Mouse (Mus musculus): ENCODE measurements around the gene Zc3h12a. TPM values are rescaled to one million over a fixed set of nuclear protein-coding genes. Genes with fewer than 3 reads are reported as not detected.

Gene Zc3h12a
- total RNA-seq, 2 experiments from 2014 or later: 1.2 to 1.3 TPM

DNA sequence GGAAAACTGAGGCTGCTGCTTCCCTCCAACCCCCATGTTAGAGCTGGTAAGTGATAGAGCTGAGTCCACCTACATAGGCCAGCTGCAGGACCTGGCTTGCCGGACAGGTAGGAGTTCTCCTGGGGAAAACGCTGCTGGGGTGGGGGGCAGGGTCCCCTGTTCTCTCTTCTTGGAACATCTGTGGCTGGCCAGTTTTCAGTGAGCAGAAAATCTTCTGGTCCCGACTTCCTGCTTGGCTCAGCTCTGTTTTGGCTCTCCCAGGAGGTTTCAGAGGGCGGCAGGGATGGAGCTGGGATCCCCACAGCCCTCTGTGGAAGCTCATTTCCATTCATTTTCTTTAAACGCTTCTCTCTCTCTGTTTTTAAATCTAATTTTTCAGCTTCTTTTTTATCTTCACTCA, 21.8 kb upstream of the Zc3h12a start:
- no peak for ATAC-seq (replicated peaks; ENCODE audit: low FRiP score, poor library complexity, severe bottlenecking)

DNA sequence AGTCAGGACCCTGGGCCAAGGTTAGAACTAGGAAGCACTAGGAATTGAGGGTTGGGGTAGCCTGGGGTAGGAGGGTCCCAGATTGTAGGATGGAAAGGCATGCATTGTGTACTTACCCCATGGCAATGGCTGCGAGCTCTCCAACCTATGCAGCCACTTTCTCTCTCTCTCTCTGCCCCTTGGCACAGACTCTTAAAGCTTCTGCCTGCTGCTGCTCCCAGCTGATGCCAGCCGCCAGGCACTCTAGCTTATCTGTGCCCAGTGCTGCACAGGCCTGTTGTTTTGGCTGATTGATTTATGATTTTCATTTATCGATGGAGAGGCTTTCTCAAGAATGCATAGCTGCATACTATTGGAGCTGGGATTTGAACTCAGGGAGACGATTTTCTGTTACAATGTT, 20.3 kb upstream of the Zc3h12a start:
- no peak for ATAC-seq (replicated peaks; ENCODE audit: low FRiP score, poor library complexity, severe bottlenecking)

DNA sequence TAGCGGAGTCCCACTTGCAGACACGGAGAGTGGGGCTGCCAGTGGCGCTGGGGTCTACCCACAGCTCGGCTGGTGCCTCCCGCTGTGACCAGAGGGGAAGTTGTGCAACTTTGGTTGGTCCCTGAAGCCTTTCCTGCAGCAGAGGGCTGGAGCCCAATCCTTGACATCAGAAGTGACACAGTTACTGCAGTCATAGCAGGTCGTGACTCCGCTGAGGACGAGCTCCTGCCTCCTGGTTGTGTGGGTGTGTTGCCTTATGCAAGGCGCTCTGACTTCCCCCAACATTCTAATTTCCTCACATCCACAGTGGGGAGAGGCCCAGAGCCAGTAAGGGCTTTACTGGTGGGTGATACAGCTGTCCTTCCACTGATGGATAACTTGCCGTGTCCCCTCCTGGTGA, 17.6 kb upstream of the Zc3h12a start:
- peak; percentile 52; the same call in 1 of the 2 replicates for ATAC-seq (replicated peaks; ENCODE audit: low FRiP score, poor library complexity, severe bottlenecking)

DNA sequence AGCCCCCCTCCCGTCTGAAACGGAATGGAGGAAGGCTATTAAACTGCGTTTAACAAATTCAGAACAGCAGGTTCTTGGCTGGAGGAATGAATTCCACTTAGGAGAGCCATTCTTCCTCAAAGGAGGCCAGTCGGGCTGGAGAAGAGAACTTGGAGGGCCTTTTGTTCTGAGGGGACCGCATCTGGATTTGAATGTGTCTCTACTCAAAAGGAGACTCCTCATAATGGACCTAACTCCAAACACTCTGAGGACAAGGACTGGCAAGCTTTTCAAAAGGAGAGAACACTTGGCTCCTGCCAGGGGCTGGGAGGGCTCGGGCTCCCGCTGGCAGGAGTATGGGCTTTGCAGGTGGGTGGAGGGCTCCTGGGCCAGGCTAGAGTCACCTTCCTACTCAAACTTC, 17.0 kb upstream of the Zc3h12a start:
- no peak for ATAC-seq (replicated peaks; ENCODE audit: low FRiP score, poor library complexity, severe bottlenecking)

DNA sequence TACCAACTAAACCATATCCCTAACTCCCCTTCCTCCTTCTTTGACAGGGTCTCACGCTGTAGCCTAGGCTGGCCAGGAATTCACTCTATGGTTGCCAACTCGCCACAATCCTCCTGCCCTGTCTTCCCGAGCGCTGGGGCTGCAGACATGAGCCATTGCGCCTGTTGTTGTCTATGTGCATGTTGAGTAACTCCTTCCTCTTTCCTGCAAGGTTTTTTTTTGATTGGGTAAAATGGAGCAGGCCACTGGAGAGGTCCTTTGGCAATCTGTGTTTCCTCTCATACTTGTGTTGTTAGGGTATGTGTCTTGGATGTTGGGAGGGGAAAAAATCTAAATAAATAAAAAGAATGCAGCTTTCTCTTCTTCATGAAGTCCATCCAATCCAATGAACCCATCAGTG, 16.6 kb upstream of the Zc3h12a start:
- no peak for ATAC-seq (replicated peaks; ENCODE audit: low FRiP score, poor library complexity, severe bottlenecking)

DNA sequence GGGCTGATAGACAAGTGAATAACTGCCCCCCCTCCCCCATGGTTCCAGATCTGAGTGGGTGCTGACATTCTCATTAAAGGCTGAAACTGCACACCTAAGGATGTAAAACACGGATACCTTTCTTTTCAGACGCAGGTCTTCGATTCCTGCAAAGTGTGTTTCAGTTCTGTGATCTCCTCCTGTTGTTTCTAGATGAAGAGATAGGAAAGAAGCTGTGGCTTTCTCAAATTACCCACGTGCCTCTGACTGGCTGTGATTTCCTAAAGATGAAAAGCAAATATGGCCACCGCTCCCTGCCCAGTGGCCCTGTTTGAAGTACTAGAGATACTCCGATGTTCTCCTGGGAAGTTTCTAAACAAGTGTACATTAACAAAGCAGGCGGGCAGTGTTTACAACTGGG, 10.7 kb upstream of the Zc3h12a start:
- no peak for ATAC-seq (replicated peaks; ENCODE audit: low FRiP score, poor library complexity, severe bottlenecking)

DNA sequence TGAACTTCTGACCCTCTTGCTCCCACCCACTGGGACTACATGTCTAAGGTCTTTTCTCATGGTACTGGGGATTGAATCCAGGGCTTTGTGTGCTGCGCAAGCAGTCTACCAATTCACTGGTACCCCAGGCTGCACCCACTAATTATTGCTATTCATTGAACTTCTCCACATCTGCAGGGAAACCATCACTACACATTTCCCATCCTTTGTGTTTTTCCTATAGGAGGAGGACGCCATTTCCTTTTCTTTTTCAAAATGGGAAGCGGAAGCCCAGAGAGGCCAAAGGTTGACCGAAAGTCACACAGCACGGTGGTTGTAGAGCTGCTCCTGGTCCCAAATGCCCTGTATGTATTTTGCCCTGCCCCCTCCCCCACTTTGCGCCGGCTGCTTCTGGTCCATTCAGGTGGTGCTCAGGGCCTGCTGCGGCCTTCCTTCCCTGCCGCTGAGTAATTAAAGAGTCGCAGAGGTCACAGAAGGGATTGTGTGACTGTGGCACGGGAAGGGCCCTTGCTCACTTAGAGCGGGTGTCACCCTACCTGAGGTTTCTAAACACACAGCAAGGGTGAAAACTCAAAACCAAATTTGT, 8.8 kb upstream of the Zc3h12a start:
- no peak for ATAC-seq (replicated peaks; ENCODE audit: low FRiP score, poor library complexity, severe bottlenecking)

DNA sequence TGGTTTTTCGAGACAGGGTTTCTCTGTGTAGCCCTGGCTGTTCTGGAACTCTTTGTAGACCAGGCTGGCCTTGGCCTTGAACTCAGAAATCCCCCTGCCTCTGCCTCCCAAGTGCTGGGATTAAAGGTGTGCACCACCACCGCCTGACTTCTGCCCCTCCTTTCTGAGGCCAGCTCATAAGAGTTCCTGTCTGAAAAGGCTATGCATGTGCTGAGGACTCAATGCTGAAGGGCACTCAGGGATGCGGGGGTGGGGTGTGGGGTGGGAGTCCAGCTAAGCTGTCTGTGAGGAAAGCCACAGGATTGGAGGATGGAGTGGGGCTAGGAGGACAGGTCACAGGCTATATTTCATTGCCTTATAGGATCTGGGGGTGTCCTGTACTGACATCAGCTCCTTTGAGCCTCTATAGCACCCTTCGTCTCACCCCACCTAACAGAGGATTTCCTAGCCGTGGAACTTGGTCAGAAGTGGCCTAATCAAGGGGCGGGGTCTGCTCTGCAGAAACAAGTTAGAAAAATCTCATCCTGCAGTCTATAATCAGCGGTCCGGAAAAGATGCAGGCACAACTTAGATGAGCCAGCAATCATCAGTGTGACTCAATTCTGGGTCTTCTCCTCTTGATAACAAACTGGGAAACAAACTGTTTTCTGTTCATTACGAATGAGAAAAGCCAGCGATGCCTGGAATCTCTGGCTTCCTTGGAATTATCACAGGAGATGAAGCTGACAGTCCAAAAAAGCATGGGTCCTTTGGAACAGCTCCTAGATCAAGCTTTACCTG, 7.6 kb upstream of the Zc3h12a start:
- no peak for ATAC-seq (replicated peaks; ENCODE audit: low FRiP score, poor library complexity, severe bottlenecking)

DNA sequence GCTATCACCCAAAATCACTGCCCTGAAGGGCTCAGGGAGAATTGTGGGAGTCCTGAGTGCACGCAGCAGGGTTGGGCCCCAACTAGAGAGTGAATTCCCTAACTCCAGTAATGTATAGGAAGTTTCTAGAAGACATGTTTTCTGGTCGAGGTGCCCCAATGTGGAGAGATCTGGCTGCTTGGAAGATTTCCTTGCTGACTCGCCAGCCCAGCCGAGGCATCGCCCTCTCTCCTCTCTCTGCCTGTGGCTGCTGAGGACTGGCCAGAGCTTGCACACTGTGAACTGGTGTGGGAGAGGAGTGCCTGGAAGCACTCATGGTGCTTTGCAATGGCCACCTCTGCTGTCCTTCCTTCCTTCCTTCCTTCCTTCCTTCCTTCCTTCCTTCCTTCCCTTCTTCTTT, 7.0 kb upstream of the Zc3h12a start:
- ATAC-seq (replicated peaks; ENCODE audit: low FRiP score, poor library complexity, severe bottlenecking): no peak

DNA sequence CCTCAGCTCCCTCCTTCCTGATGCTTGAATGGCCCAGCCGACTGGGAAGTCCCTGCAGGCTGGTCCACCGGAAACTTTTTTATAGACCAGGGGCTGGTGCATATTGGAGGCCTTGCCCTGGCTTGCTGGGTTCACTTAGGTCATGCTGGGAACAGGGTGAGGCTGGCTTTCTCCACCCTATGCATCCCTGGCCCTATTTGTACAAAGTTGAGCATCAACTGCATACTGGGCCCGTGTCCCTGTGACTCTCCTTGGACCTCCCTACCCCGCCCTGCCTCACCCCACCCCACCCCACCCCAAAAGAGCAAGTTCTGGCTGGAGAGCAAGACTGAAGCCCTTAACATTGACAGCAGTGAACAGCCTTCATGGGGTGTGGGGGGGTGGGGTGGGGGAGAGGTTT, 6.6 kb upstream of the Zc3h12a start:
- no peak for ATAC-seq (replicated peaks; ENCODE audit: low FRiP score, poor library complexity, severe bottlenecking)

DNA sequence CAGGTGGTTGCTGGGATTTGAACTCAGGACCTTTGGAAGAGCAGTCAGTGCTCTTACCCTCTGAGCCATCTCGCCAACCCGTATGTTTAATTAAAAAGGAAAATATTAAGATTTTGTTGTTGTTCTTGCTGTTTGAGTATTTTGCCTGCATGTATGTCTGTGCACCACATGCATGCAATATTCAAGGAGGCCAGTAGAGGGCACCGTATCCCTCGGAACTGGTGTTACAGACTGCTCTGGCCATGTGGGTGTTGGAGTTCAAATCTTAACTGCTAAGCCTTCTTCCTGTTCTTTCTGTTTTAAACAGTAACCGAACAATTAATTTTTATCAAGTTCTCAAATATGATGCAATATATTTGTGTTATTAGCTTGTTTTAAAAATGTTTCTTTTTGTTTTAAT, 4.8 kb upstream of the Zc3h12a start:
- no peak for ATAC-seq (replicated peaks; ENCODE audit: low FRiP score, poor library complexity, severe bottlenecking)

DNA sequence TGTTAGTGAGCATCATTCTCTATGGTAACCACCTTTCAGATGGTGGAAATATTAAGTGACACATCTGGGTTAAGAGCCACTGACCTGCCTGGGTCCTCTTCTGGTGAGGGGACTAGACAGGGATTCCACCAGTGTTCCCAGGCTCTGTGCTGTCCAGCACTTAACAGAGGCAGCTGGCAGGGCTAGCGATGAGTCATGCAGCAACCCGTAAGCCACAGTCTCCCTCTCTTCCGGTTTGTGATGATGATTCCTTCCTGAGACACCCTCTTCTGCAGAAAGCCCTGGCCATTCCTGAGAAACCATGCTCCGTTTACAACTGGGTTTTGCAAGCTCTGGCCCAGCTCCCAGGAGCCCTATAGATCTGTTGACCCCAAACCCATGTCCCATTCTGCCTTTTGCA, 3.9 kb upstream of the Zc3h12a start:
- no peak for ATAC-seq (replicated peaks; ENCODE audit: low FRiP score, poor library complexity, severe bottlenecking)

DNA sequence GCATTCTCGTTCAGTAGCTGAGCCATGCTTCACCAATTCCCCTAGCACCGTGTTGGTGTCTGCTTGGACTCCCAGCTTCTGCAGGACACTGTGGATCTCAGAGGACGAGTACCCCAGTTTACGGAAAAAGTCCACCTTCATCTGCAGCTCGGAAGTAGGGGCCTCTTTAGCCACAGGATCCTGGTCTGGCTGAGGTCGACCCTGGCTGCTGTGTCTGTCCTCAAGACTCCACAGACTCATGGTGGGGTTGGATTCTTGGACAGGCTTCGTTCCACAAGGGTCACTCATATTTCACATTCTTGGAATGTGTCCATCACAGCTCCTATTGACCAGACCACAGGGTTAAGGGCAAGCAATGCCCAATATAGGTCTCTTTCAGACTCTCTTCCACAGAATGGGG, 879 bp downstream of the Zc3h12a start:
- no peak for ATAC-seq (replicated peaks; ENCODE audit: low FRiP score, poor library complexity, severe bottlenecking)

DNA sequence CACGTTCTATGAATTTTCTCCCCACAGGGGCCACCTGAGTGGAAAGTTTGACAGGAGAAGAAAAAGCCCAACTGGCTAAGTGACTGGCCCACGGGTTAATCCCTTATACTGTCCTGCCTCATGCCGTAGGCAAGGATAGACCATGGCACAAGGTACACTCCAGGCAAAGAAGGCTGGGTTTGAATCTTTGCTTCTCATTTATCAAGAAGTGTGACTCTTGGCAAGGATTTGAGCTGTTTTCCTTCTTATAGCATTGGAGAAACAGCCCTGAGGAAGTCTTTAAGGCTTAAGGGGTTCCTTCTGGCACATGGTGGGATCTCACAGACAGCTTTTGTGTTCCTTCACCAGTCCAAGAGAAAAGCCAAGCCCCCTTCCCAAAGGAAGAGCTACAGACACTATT, 1.5 kb downstream of the Zc3h12a start:
- no peak for ATAC-seq (replicated peaks; ENCODE audit: low FRiP score, poor library complexity, severe bottlenecking)

DNA sequence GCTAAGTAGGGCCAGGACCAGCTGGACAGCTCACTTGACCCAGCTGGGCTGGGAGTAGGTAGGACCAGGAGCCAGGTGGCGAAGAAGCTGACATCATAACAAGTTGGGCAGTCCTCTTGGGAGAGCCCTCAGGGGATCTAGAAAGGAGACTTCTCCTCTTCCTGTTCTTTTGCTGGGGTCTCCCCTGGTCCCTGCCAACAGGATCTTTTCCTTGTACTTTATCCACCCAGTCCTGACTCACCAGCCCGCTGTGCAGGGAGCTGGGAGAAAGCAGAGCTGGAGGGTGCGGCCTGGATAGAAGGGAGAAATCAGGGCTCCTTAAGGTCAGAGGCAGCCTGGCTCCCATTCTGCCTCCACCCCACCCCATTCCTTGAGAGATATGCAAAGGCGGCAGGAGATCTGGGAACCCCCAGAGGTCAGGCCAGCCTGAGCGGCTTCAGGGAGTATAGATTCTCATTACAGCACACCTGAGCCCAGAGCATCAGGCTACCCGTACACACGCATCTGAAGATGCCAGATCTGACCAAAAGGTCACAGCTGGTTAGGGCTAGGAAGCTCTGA, 2.2 kb downstream of the Zc3h12a start:
- no peak for ATAC-seq (replicated peaks; ENCODE audit: low FRiP score, poor library complexity, severe bottlenecking)

DNA sequence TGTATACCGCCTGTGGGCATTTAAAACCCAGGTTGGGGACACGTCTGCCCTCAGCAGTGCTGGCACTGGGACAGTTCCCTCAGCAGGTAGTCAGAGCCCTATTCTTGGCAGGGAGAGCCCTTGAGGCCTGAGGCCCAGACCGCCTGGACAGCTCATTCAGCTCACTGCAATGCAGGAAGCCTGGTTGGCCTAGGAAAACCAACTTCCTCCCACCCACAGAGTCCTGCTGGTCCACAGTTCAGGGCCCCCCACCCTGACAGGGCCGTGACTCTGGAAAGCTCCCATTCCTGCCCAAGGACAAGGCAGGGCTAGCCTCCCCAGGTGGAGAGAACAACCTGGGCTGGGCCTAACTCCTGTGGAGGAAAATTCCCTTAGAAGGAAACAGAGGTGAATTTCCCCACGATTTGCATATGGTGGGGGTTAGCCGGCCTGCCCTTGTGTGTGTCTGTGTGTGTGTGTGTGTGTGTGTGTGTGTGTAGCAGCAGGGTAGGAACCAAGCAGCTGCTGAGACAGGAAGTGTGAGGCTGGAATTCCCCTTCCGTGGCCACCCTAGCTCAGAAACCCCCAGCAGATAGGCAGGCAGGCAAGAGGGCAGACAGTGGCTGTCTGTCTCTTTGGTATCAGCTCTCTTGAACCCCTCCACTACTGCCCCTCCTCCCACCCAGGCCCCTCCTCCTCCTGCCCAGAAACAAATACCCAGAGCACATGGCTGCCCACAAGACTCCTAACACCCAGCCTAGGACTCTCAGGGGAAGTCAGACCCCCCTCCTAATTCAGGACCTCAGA, 3.0 kb downstream of the Zc3h12a start:
- no peak for ATAC-seq (replicated peaks; ENCODE audit: low FRiP score, poor library complexity, severe bottlenecking)

DNA sequence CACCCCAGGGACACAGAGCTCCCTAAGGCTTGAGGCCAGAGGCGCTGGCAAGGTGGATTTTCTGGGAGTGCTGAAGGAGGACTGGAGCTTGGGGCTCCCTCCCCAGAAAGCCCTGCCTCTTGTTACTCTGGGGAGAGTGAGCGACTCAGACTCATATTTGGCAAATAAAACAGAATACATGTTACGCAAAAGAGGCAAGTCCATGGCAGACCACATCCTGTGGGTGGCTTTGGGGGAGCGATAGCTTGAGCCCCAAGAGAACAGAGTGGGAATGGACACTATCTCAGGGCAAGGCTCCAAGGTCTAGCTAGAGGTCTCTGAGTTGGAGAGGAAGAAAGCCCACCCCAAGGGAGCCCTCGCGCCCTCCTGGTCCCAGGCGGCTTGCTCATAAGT, 4.4 kb downstream of the Zc3h12a start:
- no peak for ATAC-seq (replicated peaks; ENCODE audit: low FRiP score, poor library complexity, severe bottlenecking)

DNA sequence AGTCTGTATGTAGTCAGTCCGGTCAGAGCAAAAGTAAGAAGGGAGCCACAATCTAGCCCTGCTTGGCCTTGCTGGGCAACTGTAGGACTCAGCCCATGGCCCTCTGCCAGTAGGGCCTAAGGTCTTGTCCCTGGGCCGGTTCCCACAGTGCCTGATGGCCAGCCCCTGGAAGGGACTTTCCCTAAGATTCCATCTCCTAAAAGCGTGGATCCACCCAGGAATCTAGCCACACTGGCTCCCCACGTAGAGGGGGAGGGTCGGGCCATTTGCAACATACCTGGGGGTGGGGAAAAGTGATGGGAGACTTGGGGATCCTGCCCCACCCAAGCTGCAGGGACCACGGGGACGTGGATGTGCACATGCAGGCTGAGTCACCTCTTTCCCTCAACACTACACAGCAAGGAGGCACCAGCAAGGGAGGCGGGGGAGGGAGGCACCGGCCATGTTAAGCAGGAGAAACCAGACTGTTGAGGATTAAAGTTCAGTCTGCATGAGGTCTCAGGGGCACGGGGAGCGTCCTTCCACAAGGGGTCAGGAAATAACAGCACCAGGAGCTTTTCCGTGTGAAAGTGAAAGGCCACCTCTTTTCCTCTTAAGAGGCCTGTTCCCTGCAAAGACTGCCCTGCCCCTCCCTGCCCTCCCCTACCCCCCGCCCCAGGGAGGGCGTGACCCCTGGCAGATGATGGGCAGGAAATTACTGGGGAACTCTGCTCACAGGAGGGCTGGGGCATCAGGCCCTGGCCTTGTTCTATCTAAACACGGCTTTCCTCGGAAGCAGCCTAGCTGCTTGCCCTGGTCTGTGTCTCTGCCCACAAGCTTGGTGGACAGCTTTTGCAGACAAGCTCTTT, 5.0 kb downstream of the Zc3h12a start:
- ATAC-seq (replicated peaks; ENCODE audit: low FRiP score, poor library complexity, severe bottlenecking): no peak

DNA sequence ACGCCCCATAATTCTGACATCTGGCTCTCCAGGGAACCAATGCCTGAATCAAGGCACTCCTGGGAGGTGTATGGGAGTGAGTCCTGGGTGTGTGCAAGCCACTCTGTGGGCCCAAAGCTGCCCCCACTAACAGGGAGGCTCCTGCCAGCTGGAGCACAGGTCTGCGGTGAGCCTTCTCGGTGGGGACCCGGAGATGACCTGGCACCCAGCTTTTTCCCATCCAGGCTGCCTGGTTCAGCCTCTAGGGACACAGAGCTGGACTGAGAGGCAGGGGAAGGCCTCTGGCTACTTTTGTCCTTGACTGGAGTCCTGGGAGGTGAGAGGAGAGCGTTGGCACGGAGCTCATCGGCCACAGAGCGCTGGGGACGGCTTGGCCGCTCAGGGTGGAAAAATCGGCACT, 7.9 kb downstream of the Zc3h12a start:
- no peak for ATAC-seq (replicated peaks; ENCODE audit: low FRiP score, poor library complexity, severe bottlenecking)

DNA sequence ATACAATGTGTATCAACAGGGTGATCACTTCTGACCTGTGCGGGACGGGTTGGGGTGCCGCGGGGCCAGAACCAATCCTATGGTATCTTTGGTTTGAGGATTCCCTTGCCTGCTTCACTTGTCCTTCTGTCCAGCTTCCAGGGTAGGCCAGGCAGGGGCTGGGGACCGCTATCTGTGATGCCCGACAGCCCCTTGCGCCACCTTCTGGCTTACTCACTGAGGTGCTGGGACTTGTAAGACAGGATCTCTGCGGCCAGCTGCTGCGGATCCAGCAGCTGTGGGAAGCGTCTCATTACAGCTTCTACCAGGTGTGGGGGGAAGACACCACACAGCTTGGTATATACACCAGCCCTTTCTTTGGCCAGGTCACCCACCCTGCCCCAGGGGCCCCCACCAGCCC, 8.6 kb downstream of the Zc3h12a start:
- no peak for ATAC-seq (replicated peaks; ENCODE audit: low FRiP score, poor library complexity, severe bottlenecking)

Measured in erythroblast, adult 5-6 weeks (primary cell).